Mouse (Mus musculus) testis, adult 2 months (tissue): ENCODE measurements around the gene Axl. TPM values are rescaled to one million over a fixed set of nuclear protein-coding genes. Genes with fewer than 3 reads are reported as not detected.

Source experiments
- H3K27ac ChIP-seq: fragments of 200-500 bp; 2 replicates; pipeline ENCODE4 v1.5.1; 2012; ENCODE audit warnings: low read depth, low read length; ENCODE audit not compliant: control insufficient read depth, insufficient read depth
- H3K27me3 ChIP-seq: fragments of 200-500 bp; 2 replicates; pipeline ENCODE4 v1.6.1; 2012; ENCODE audit warnings: mild to moderate bottlenecking, low read length, moderate library complexity; ENCODE audit not compliant: control insufficient read depth, insufficient read depth
- H3K36me3 ChIP-seq: fragments of 200-500 bp; 2 replicates; pipeline ENCODE4 v1.6.1; 2012; ENCODE audit warnings: mild to moderate bottlenecking, low read length; ENCODE audit not compliant: control insufficient read depth, insufficient read depth
- H3K4me1 ChIP-seq: fragments of 200-500 bp; 2 replicates; pipeline ENCODE4 v1.6.1; 2012; ENCODE audit warnings: low read length; ENCODE audit not compliant: control insufficient read depth, insufficient read depth
- H3K4me3 ChIP-seq: fragments of 200-500 bp; 2 replicates; pipeline ENCODE4 v1.5.1; 2012; ENCODE audit warnings: low read depth, mild to moderate bottlenecking, low read length, moderate library complexity, mixed read lengths; ENCODE audit not compliant: control insufficient read depth
- CTCF ChIP-seq: fragments of 200-500 bp; IDR thresholded peaks from 2 replicates; pipeline ENCODE4 v1.5.1; 2012; ENCODE audit warnings: low read depth, mild to moderate bottlenecking, inconsistent platforms, low read length, moderate library complexity; ENCODE audit not compliant: control insufficient read depth, insufficient read depth, insufficient replicate concordance
- POLR2A ChIP-seq: fragments of 200-500 bp; IDR thresholded peaks from 2 replicates; pipeline ENCODE4 v1.6.1; 2012; ENCODE audit warnings: low read depth, mild to moderate bottlenecking, inconsistent platforms, low read length, moderate library complexity; ENCODE audit not compliant: control insufficient read depth
- polyA plus RNA-seq: library from polyadenylated mRNA; depleted of rRNA; stranded (reverse); fragments of >200 nt; gene quantifications from 2 replicates; pipeline ENCODE4 v1.2.3, GENCODE M21; 2012

The Axl gene
- polyA plus RNA-seq, 1 experiment: 23.7 TPM

DNA sequence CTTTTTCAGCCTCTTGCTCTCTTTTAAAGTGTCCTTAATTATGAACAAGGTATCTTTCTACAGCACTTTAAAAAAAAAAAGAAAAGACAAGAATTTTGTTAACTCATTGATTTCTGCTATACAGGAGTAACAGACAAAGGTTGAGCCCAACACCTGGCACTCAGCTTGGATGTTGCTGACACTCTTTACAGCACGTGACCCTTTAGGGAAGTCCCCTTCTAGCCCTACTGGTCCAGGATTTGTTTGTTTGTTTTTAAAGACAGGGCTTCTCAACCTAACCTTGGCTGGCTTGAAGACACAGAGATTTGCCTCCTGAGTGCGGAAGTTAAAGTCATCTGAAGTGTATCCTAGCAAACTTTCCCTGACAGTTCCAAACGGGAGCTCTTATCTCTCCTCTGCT is 41.7 kb downstream of the Axl start:
- H3K36me3 ChIP-seq: peaks cover 12% of the 10 kb centered on the region
- TF ChIP-seq CTCF: no peak
- TF ChIP-seq POLR2A: no peak
- no peak overlapping the region for H3K4me3 ChIP-seq
- no peaks in the 10 kb centered on the region; the same call in 1 of the 2 replicates for H3K4me1 ChIP-seq
- H3K27ac ChIP-seq: no peak overlapping the region
- no peaks in the 10 kb centered on the region for H3K27me3 ChIP-seq

DNA sequence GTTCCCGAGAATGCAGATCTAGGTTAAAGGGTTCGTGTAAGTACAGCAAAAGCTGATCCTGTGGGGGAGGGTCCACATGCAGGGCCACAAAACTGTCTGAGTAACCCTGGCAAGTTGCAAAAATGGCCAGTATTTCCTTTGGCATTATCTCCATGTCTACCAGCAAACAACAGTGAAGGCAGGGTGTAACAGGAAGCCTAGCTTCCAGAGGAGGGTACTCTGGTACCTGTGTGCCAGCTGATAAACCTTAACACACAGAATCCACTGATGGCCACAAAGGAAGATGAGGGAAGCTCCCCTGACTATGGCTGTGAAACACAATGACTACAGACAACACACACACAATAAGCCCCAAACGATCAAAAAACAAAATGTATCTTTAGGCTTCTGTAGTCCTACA is 50.2 kb downstream of the Axl start:
- Histone ChIP-seq H3K27me3 (no peaks in the 10 kb centered on the region), H3K4me1 (no peaks in the 10 kb centered on the region; the same call in 1 of the 2 replicates), H3K27ac (no peak overlapping the region), H3K4me3 (no peak overlapping the region), H3K36me3 (peaks cover 6% of the 10 kb centered on the region)
- TF ChIP-seq CTCF (no peak), POLR2A (no peak)

DNA sequence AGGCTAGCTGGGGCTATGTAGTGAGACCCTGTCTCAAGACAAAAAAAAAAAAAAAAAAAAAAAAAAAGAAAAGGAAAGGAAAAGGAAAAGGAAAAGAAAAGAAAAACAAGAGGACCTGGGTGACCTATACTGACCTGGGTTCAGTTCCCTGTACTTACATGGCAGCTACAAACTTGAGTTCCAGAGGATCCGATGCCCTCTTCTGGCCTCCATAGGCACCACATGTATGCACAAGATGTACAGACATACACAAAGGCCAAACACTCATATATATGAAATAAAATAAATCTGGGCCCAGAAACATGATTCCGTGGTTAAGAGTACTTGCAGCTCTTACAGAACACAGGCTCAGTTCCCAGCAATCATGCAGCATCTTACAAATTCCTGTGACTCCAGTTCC is 51.6 kb downstream of the Axl start:
- Histone ChIP-seq H3K36me3 (peaks cover 10% of the 10 kb centered on the region), H3K27me3 (no peaks in the 10 kb centered on the region), H3K4me3 (no peak overlapping the region), H3K4me1 (no peaks in the 10 kb centered on the region; the same call in 1 of the 2 replicates), H3K27ac (no peak overlapping the region)
- TF ChIP-seq CTCF (no peak), POLR2A (no peak)

DNA sequence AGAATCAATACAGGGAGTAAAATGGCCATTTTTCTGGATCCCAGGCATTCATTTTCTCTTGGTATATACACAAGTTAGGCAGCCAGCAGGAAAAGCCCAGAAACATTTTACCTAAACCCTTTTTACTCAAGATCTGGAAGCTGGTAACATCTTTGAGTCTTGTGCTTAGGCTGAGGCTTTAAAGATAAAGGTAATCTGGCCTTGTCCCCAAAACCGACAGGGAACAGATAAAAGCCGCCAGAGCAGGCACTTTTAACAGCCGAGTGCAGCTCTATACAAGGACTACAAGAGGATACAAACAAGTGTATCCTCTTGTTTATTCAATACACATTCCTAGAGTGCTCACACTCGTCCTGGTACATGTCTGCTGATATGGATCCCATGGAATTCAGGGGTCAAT is 53.5 kb downstream of the Axl start:
- peaks cover 10% of the 10 kb centered on the region for H3K36me3 ChIP-seq
- no peak overlapping the region for H3K27ac ChIP-seq
- no peak overlapping the region for H3K4me3 ChIP-seq
- H3K27me3 ChIP-seq: no peaks in the 10 kb centered on the region
- H3K4me1 ChIP-seq: no peaks in the 10 kb centered on the region
- TF ChIP-seq POLR2A: no peak
- no peak for TF ChIP-seq CTCF

DNA sequence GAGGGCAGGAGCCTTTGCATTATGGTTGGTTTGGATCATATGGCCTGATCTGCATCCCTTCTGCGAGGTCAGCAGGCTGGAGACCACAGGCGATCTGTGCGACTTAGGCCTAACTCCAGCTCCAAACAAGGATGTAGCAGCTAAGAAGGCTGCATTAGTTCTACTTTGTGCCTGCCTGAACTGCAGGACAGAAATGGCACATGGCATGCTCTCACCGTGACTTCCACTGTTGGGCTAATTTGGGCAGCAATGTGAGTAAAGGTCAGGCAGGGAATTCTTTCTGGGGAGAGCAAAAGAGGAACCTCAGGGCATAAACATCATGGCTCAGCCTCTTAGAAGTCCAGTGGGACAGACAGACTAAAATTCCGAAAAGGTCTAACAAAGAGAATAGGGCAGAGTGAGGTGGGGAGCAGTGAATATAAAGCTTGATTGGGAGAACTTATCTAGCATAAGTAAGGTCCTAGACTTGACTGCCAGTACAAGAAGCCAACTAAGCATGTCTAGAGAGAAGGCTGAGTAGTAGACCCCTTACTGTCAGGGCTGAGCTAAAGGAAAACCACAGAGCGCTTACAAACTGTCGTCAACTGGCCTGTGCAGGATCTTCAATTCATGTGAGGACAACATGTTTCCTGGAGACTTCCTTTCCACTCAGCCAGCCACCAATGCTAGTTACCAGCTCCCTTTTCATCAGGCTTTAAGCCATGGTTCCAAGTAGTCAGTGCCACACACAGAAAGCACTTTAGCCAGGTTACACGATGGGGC is 57.0 kb downstream of the Axl start:
- Histone ChIP-seq H3K36me3 (peaks cover 16% of the 10 kb centered on the region), H3K4me1 (no peaks in the 10 kb centered on the region), H3K4me3 (no peak overlapping the region), H3K27me3 (no peaks in the 10 kb centered on the region), H3K27ac (no peak overlapping the region)
- TF ChIP-seq POLR2A (no peak), CTCF (no peak)

DNA sequence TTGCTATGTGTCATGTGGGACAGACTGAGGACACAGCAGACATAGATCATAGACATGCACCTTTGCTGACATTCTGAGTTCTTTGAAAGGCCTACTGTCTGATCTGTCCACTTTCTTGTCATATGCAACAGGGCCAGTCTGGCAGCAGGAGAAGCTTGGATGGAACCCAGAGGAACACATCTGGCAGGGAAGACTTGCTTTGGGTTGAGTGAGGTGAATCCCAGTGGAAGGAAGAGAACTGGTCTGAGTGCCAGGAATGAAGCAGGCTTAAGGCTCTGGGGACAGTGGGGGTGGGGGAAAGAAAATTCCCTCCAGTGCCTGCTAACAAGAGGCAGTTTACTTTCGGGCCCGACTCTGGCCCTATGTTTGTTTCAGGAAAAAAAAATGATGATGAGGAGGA is 58.6 kb downstream of the Axl start:
- TF ChIP-seq POLR2A: no peak
- no peak for TF ChIP-seq CTCF
- no peaks in the 10 kb centered on the region for H3K4me1 ChIP-seq
- no peak overlapping the region for H3K27ac ChIP-seq
- peaks cover 20% of the 10 kb centered on the region for H3K36me3 ChIP-seq
- no peaks in the 10 kb centered on the region for H3K27me3 ChIP-seq
- H3K4me3 ChIP-seq: no peak overlapping the region

DNA sequence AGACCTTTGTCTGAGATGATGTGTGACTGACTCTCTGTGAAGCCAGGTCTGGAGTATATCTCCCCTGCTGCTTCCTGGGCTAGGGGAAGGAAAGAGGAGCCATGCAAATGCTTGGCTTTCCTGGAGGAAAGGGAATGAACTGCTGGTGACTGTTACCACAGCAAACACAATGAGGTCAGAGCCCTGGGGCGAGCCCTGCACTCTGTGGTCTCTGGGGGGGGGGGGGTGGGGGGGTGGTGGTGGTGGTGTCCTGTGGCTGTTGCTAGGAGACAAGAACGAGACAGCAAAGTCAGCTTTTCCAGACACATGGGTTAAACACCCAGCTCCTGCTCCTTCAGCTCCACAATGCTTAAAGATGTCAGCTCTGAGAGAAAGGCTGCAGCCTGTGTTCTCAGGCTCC is 59.1 kb downstream of the Axl start:
- peaks cover 20% of the 10 kb centered on the region for H3K36me3 ChIP-seq
- TF ChIP-seq POLR2A: no peak
- TF ChIP-seq CTCF: no peak
- no peak overlapping the region for H3K27ac ChIP-seq
- no peaks in the 10 kb centered on the region for H3K4me1 ChIP-seq
- no peaks in the 10 kb centered on the region for H3K27me3 ChIP-seq
- no peak overlapping the region for H3K4me3 ChIP-seq
